Mouse (Mus musculus) lung, postnatal 0 days (tissue): ENCODE data around the gene Mdh1. TPM values are rescaled to one million over a fixed set of nuclear protein-coding genes. Genes with fewer than 3 reads are reported as not detected.

ENCODE experiments used
- microRNA-seq: library from miRNA; unstranded; fragments of <30 nt; microRNA quantifications from one replicate; pipeline ENCODE4, GENCODE M21; 2016
- polyA plus RNA-seq: library from polyadenylated mRNA; unstranded; fragments of >200 nt; fragmentation: Nextera tagmentation; extraction: Ambion mirVana; gene quantifications from 2 replicates; pipeline ENCODE4 v1.2.1, GENCODE M21; 2015

The Mdh1 gene
- polyA plus RNA-seq, 1 experiment from 2014 or later, result 205 TPM

Small RNA genes within 50 kb of the gene (microRNA-seq; reads per million reads assigned to microRNA genes)
- not detected for gene Gm22990

Other genes starting within 250 kb of the Mdh1 start
- gene Ugp2, start 201.2 kb downstream of the Mdh1 start, polyA plus RNA-seq, result 76.4 and 92.6 TPM in 2 replicates
- gene Wdpcp, start 132 bp downstream of the Mdh1 start, polyA plus RNA-seq, result 5.0 and 9.0 TPM in 2 replicates